Mouse (Mus musculus) layer of hippocampus, adult 8-10 months (tissue): ENCODE results near the gene Pcsk5. TPM values are rescaled to one million over a fixed set of nuclear protein-coding genes. Genes with fewer than 3 reads are reported as not detected.
A peak's percentile ranks its signal among the peaks of the same experiment; 100 is the strongest.

ENCODE experiments used
- DNase-seq, 2 experiments: peaks; one replicate each; pipeline ENCODE4 v3.0.0; 2022; ENCODE audit warnings: low spot score in 2 of 2
- total RNA-seq, 4 experiments: library from RNA; stranded (reverse); gene quantifications; 2 replicates each; pipeline ENCODE4 v1.2.4; 2022

Gene Pcsk5
- total RNA-seq, 4 experiments from 2014 or later, result 14.1 to 15.6 (median 15.0) TPM

GRCm38 (mm10) chr19:17744474-17745069 is 92.9 kb downstream of the Pcsk5 start:
- DNase-seq, result no peak

- no peak for DNase-seq
Measured at GRCm38 (mm10) chr19:17741465-17741864, 96.0 kb downstream of the Pcsk5 start.

GRCm38 (mm10) chr19:17732676-17733277 is 104.7 kb downstream of the Pcsk5 start:
- DNase-seq, result no peak

- peak; percentile 15 to 21 for DNase-seq
Measured at GRCm38 (mm10) chr19:17717066-17717465, 120.4 kb downstream of the Pcsk5 start.

GRCm38 (mm10) chr19:17715281-17715955 is 122.0 kb downstream of the Pcsk5 start:
- DNase-seq, result no peak

- DNase-seq, result no peak
Measured at GRCm38 (mm10) chr19:17691626-17692025, 145.8 kb downstream of the Pcsk5 start.

GRCm38 (mm10) chr19:17678371-17678770 is 159.1 kb downstream of the Pcsk5 start:
- no peak for DNase-seq

GRCm38 (mm10) chr19:17662676-17663075 is 174.8 kb downstream of the Pcsk5 start:
- DNase-seq, result no peak

GRCm38 (mm10) chr19:17662271-17662670 is 175.2 kb downstream of the Pcsk5 start:
- no peak for DNase-seq

- DNase-seq, result no peak
Measured at GRCm38 (mm10) chr19:17659321-17659720, 178.1 kb downstream of the Pcsk5 start.

GRCm38 (mm10) chr19:17650831-17651502 is 186.5 kb downstream of the Pcsk5 start:
- DNase-seq, result no peak

- no peak for DNase-seq
Measured at GRCm38 (mm10) chr19:17649967-17650366, 187.5 kb downstream of the Pcsk5 start.

- DNase-seq, result no peak
Measured at GRCm38 (mm10) chr19:17643128-17643797, 194.2 kb downstream of the Pcsk5 start.

GRCm38 (mm10) chr19:17635984-17636383 is 201.4 kb downstream of the Pcsk5 start:
- no peak for DNase-seq

GRCm38 (mm10) chr19:17615646-17616045 is 221.8 kb downstream of the Pcsk5 start:
- DNase-seq, result no peak

GRCm38 (mm10) chr19:17606510-17606909 is 230.9 kb downstream of the Pcsk5 start:
- no peak for DNase-seq

- DNase-seq, result no peak
Measured at GRCm38 (mm10) chr19:17606093-17606492, 231.3 kb downstream of the Pcsk5 start.

GRCm38 (mm10) chr19:17603322-17603721 is 234.1 kb downstream of the Pcsk5 start:
- peak; percentile 42 to 48 for DNase-seq

GRCm38 (mm10) chr19:17600347-17600746 is 237.1 kb downstream of the Pcsk5 start:
- DNase-seq, result no peak

- DNase-seq, result no peak
Measured at GRCm38 (mm10) chr19:17592790-17593189, 244.6 kb downstream of the Pcsk5 start.

- no peak for DNase-seq
Measured at GRCm38 (mm10) chr19:17591335-17591734, 246.1 kb downstream of the Pcsk5 start.

- no peak for DNase-seq
Measured at GRCm38 (mm10) chr19:17590314-17590713, 247.1 kb downstream of the Pcsk5 start.
